Mouse (Mus musculus): ENCODE results near the gene Dxo.

Dxo gene

GRCm38 (mm10) chr17:34881683-34882310, 45.0 kb downstream of the Dxo start, which contains the start of gene Gm20547:
Gene Gm20547, minus strand, starts transcription at chr17:34882042.
- no peak for DNase-seq (ENCODE audit: low read depth)

DNA sequence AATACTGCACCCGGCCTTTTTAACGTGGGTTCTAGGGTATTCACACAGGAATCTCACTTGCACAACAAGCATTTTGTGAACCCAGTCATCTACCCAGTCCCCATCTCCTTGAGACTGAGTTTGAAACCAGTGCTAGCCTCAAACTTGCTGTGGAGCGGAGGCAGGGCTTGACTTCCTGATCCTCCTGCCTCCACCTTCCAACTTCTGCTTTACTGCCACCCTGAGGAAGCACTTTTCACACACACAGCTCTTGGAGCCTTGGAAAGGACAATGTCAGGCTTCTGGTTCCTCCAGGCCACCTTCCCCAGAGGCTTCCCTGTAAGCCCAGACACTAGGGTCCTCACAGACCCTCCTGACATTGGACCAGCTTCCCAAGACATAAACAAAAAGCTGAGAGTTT, 46.5 kb downstream of the Dxo start:
- no peak for DNase-seq (ENCODE audit: low read depth)

DNA sequence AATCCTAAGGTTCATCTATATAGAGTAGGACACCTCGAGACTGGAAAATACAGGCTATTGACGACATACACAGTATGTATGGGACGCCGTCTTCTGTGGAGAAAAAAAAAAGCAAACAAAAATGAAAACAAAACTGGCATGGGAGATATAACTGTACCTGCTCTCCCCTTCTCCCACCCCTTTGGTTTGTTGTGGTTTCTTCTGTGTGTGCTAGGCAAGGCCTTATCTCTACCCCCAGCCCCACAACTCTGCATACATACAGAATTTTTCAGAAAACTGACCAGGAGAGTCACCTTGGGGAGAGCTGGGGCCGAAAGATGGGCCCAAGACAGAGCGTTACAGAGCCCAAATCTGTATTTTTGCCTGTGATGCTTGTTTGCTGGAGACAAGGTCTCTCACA, 47.9 kb downstream of the Dxo start:
- no peak for DNase-seq (ENCODE audit: low read depth)

GRCm38 (mm10) chr17:34885615-34886014, 48.8 kb downstream of the Dxo start:
- DNase-seq (ENCODE audit: low read depth): no peak

DNA sequence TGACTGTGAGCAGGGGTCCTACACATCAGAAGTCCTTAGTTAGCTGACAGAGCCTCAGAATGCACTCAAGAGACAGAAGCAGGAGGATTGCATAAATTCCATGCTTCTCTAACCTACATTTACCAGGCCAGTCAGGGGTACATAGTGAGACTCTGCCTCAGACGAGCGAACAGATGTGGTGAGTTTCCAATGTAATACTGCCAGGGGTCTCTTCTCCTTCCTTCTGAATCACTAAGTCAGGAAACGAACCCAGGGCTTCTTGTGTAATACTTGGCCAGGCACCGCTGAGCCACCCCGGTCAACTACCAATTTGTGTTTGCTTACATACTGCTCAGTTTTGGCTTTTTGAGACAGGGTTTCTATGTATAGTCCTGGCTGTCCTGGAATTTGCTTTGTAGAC, 51.1 kb downstream of the Dxo start:
- DNase-seq (ENCODE audit: low read depth): no peak
